In genomic region chr2:45747263-45748236, GRCm38 (mm10) we compare ENCODE assay signal across 12 mouse cellular contexts.
DNase-seq lines count a peak whose midpoint lies in the region; ATAC-seq and TF ChIP-seq lines count a peak whose summit lies in the region.
"Had no signal": no experiment of that assay in that cellular context is flagged by ENCODE, and none has a peak within 500 bp of the region (broad histone marks: within the 10 kb centered on the region; RNA-seq: fewer than 3 reads in every experiment).

No protein-coding gene starts in this region.

- no peak overlapping the region for H3K9ac ChIP-seq in embryonic facial prominence, embryonic 14.5 days (ENCODE audit: low read depth, low read length)
- no peak overlapping the region for H3K9ac ChIP-seq in intestine, embryonic 16.5 days (ENCODE audit: low read depth, low read length)
- no peak overlapping the region for H3K9ac ChIP-seq in kidney, embryonic 16.5 days (replicated peaks; ENCODE audit: low read length)
- H3K9ac ChIP-seq: forebrain, embryonic 15.5 days; liver, embryonic 14.5 days had no signal

- peak; percentile 55; the same call in 1 of the 2 replicates for ATAC-seq in embryonic facial prominence, embryonic 14.5 days (ENCODE audit: low read depth)
- peak; percentile 52 for ATAC-seq in intestine, embryonic 16.5 days
- no peak for ATAC-seq in kidney, embryonic 16.5 days (ENCODE audit: low FRiP score, low TSS enrichment)
- ATAC-seq: forebrain, embryonic 15.5 days had no signal

- no peak overlapping the region for H3K4me3 ChIP-seq in layer of hippocampus, adult 2 months
- no peak overlapping the region for H3K4me3 ChIP-seq in embryonic facial prominence, embryonic 14.5 days (ENCODE audit: low read depth, low read length)
- H3K4me3 ChIP-seq in intestine, embryonic 16.5 days (ENCODE audit: low read length) = no peak overlapping the region
- H3K4me3 ChIP-seq in myocyte = no peak overlapping the region
- H3K4me3 ChIP-seq in kidney, embryonic 16.5 days (ENCODE audit: low read length) = no peak overlapping the region
- H3K4me3 ChIP-seq: forebrain, embryonic 15.5 days had no signal

- no peak for DNase-seq in layer of hippocampus, adult 2 months (ENCODE audit: low spot score in 2 of 2)
- DNase-seq in layer of hippocampus, postnatal 36 days = no peak
- peak; percentile 76 for DNase-seq in embryonic facial prominence, embryonic 14.5 days (ENCODE audit: low spot score)
- no peak for DNase-seq in adrenal gland, adult 18-20 months (ENCODE audit: low spot score in 2 of 2)
- no peak for DNase-seq in thymus, postnatal 0 days (ENCODE audit: low spot score)
- DNase-seq: thymus, postnatal 36 days had no signal

- H3K4me1 ChIP-seq in embryonic facial prominence, embryonic 14.5 days (ENCODE audit: control insufficient read depth, insufficient read depth, low read length) = peaks cover 10% of the 10 kb centered on the region; the same call in 1 of the 2 replicates
- no peaks in the 10 kb centered on the region for H3K4me1 ChIP-seq in intestine, embryonic 16.5 days (ENCODE audit: control insufficient read depth, insufficient read depth, low read length)
- no peaks in the 10 kb centered on the region for H3K4me1 ChIP-seq in kidney, embryonic 16.5 days (ENCODE audit: insufficient read depth, low read length)
- H3K4me1 ChIP-seq: forebrain, embryonic 15.5 days had no signal

- TF ChIP-seq CTCF in layer of hippocampus, adult 2 months (conservative IDR thresholded peaks at IDR 0.05) = no peak

- no peak for TF ChIP-seq POLR2A in myocyte (IDR thresholded peaks at IDR 0.05; ENCODE audit: insufficient read length, low read depth)

- H3K27ac ChIP-seq in layer of hippocampus, adult 2 months = peak overlapping the region; percentile 28; the same call in 1 of the 2 replicates
- H3K27ac ChIP-seq in embryonic facial prominence, embryonic 14.5 days (replicated peaks; ENCODE audit: low read depth, low read length) = peak overlapping the region; percentile 9; the same call in 1 of the 2 replicates
- H3K27ac ChIP-seq in intestine, embryonic 16.5 days (ENCODE audit: low read length) = peak overlapping the region; percentile 3; the same call in 1 of the 2 replicates
- H3K27ac ChIP-seq in kidney, embryonic 16.5 days (ENCODE audit: low read length) = no peak overlapping the region
- H3K27ac ChIP-seq: forebrain, embryonic 15.5 days; liver, embryonic 14.5 days had no signal

- 40% methylated on average over 7 of the region's 7 CpGs for WGBS in embryonic facial prominence, embryonic 14.5 days
- 43% methylated on average over 7 of the region's 7 CpGs for WGBS in intestine, embryonic 16.5 days
- WGBS in kidney, embryonic 16.5 days = 59% methylated on average over 7 of the region's 7 CpGs

- no peak overlapping the region for H3ac ChIP-seq in myocyte (ENCODE audit: control insufficient read depth, insufficient read length)

- H3K79me2 ChIP-seq in myocyte (ENCODE audit: control insufficient read depth, insufficient read depth) = no peaks in the 10 kb centered on the region

- no peaks in the 10 kb centered on the region for H3K36me3 ChIP-seq in embryonic facial prominence, embryonic 14.5 days (ENCODE audit: control insufficient read depth, insufficient read depth, low read length)
- no peaks in the 10 kb centered on the region for H3K36me3 ChIP-seq in intestine, embryonic 16.5 days (ENCODE audit: control insufficient read depth, insufficient read depth, low read length)
- no peaks in the 10 kb centered on the region for H3K36me3 ChIP-seq in myocyte (ENCODE audit: control insufficient read depth, insufficient read depth)
- no peaks in the 10 kb centered on the region for H3K36me3 ChIP-seq in kidney, embryonic 16.5 days (ENCODE audit: insufficient read depth, low read length)
- H3K36me3 ChIP-seq: forebrain, embryonic 15.5 days; G1E had no signal

- no peak overlapping the region for H3K4me2 ChIP-seq in embryonic facial prominence, embryonic 14.5 days (ENCODE audit: low read depth, low read length)
- no peak overlapping the region for H3K4me2 ChIP-seq in intestine, embryonic 16.5 days (ENCODE audit: low read depth, low read length)
- H3K4me2 ChIP-seq in myocyte (ENCODE audit: low read depth) = peak overlapping the region; percentile 68
- no peak overlapping the region for H3K4me2 ChIP-seq in kidney, embryonic 16.5 days (replicated peaks; ENCODE audit: low read depth, low read length)
- H3K4me2 ChIP-seq: forebrain, embryonic 15.5 days had no signal

- no peaks in the 10 kb centered on the region for H3K27me3 ChIP-seq in embryonic facial prominence, embryonic 14.5 days (replicated peaks; ENCODE audit: control insufficient read depth, insufficient read depth, low read length)
- no peaks in the 10 kb centered on the region for H3K27me3 ChIP-seq in intestine, embryonic 16.5 days (replicated peaks; ENCODE audit: control insufficient read depth, insufficient read depth, low read length)
- H3K27me3 ChIP-seq in myocyte (ENCODE audit: control insufficient read depth, insufficient read depth, insufficient read length) = no peaks in the 10 kb centered on the region
- H3K27me3 ChIP-seq in kidney, embryonic 16.5 days (ENCODE audit: insufficient read depth, low read length) = no peaks in the 10 kb centered on the region
- H3K27me3 ChIP-seq: forebrain, embryonic 15.5 days had no signal

- H3K9me3 ChIP-seq in embryonic facial prominence, embryonic 14.5 days (ENCODE audit: control insufficient read depth, low read length) = no peaks in the 10 kb centered on the region
- H3K9me3 ChIP-seq in intestine, embryonic 16.5 days (ENCODE audit: control insufficient read depth, low read length) = no peaks in the 10 kb centered on the region
- H3K9me3 ChIP-seq in kidney, embryonic 16.5 days (ENCODE audit: low read length) = no peaks in the 10 kb centered on the region
- H3K9me3 ChIP-seq: forebrain, embryonic 15.5 days; G1E had no signal

TF ChIP-seq in myocyte, 11 proteins besides CTCF, POLR2A, EP300 and RAD21:
- TF ChIP-seq TCF12 (IDR thresholded peaks at IDR 0.05; ENCODE audit: insufficient read depth, poor library complexity, severe bottlenecking) (no peak), REST (IDR thresholded peaks at IDR 0.05; ENCODE audit: insufficient read depth, insufficient read length) (no peak), E2F4 (IDR thresholded peaks at IDR 0.05; ENCODE audit: insufficient read depth) (no peak), MYOG (IDR thresholded peaks at IDR 0.05; ENCODE audit: control insufficient read depth in 1 of 3, insufficient read depth in 1 of 3, insufficient read length in 2 of 3, low read depth in 2 of 3) (peak in 2 of 3 experiments; percentile 86), MYOD1 (IDR thresholded peaks at IDR 0.05; ENCODE audit: control insufficient read depth in 1 of 3, insufficient read length in 2 of 3, low read depth in 2 of 3) (peak; percentile 79 to 88 (median 83)), CEBPB (IDR thresholded peaks at IDR 0.05; ENCODE audit: insufficient read depth, poor library complexity, severe bottlenecking) (peak; percentile 99)
